Comparison of ENCODE assay signal across 8 mouse cellular contexts in the genomic region with DNA sequence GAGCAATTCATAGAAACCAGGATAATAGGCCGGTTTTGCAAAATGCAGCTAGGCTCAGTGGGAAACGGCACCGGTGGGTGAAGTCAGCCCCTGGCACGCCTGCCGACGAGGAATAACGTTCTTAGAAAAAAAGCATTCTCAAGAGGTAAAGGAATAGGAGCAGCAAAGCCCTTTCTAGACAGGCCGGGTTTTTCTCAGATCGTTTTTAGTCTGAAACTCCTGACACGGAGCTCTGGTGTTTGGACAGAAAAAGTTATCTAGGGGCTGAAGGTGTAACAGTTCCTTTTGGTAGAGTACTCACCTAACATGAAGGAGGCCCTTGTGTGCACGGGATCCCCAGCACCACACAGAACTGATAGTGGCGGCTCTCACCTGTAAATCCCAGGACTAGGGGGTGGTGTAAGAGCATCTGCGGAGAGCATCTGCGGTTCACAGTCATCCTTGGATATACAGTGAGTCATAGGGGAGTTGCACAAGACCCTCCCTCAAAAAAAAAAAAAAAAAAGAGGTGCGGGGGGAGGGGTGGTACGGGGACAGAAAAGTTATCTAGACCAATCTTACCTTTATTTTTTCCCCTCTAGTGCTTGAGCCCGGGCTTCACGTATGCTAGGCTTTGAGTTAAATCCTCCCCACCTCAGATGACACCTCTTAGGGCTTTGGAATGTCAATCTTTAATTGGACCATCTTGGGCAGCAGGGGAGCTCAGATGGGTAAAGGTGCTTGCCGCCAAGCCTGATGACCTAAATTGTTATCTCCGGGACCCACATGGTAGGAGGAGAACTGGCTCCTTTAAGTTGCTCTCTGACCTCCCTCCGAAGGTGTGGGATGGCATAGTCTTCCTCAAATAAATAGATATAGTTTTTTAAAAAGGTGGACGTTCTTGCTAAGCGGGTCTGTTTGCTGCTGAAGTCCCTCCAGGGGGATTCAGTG. TPM values are rescaled to one million over a fixed set of nuclear protein-coding genes. Genes with fewer than 3 reads are reported as not detected.
DNase-seq lines count a peak whose midpoint lies in the region; ATAC-seq and TF ChIP-seq lines count a peak whose summit lies in the region.

No protein-coding gene starts in this region.

- no peaks in the 10 kb centered on the region for H3K9me3 ChIP-seq in kidney, embryonic 15.5 days (replicated peaks)
- no peaks in the 10 kb centered on the region for H3K9me3 ChIP-seq in hindbrain, embryonic 12.5 days (replicated peaks)

- WGBS in kidney, embryonic 15.5 days, result 34% methylated on average over 23 of the region's 23 CpGs
- 42% methylated on average over 23 of the region's 23 CpGs for WGBS in hindbrain, embryonic 12.5 days

- peak overlapping the region; percentile 94 for H3K4me2 ChIP-seq in kidney, embryonic 15.5 days
- peak overlapping the region; percentile 74 for H3K4me2 ChIP-seq in hindbrain, embryonic 12.5 days (replicated peaks)

- no peak overlapping the region for H3K27ac ChIP-seq in kidney, embryonic 15.5 days
- peak overlapping the region; percentile 57 for H3K27ac ChIP-seq in bone marrow macrophage, adult 2 months (ENCODE audit: insufficient read depth, low read depth, low read length)
- no peak overlapping the region for H3K27ac ChIP-seq in hindbrain, embryonic 12.5 days

- TF ChIP-seq CTCF in bone marrow macrophage, adult 2 months (IDR thresholded peaks at IDR 0.05; ENCODE audit: low read depth, low read length), result no peak

- no peak for DNase-seq in kidney, postnatal 10 days
- no peak for DNase-seq in right cerebral cortex, postnatal 14 days
- DNase-seq in adrenal gland, postnatal 10 days, result no peak
- no peak for DNase-seq in adrenal gland, postnatal 14 days

- ATAC-seq in kidney, embryonic 15.5 days (replicated peaks; ENCODE audit: low FRiP score), result no peak
- no peak for ATAC-seq in hindbrain, embryonic 12.5 days (ENCODE audit: low FRiP score)
- peak; percentile 58 for ATAC-seq in megakaryocyte-erythroid progenitor cell, adult 5-6 weeks (replicated peaks; ENCODE audit: low FRiP score, low TSS enrichment, poor library complexity, severe bottlenecking)

- H3K4me1 ChIP-seq in kidney, embryonic 15.5 days, result peaks cover 16% of the 10 kb centered on the region
- peaks cover 26% of the 10 kb centered on the region for H3K4me1 ChIP-seq in bone marrow macrophage, adult 2 months (ENCODE audit: control insufficient read depth, insufficient read depth, low read length)
- peaks cover 14% of the 10 kb centered on the region for H3K4me1 ChIP-seq in hindbrain, embryonic 12.5 days

- H3K9ac ChIP-seq in kidney, embryonic 15.5 days, result peak overlapping the region; percentile 68
- peak overlapping the region; percentile 75 for H3K9ac ChIP-seq in hindbrain, embryonic 12.5 days

- peak overlapping the region; percentile 64 for H3K4me3 ChIP-seq in kidney, embryonic 15.5 days (replicated peaks)
- H3K4me3 ChIP-seq in bone marrow macrophage, adult 2 months (ENCODE audit: insufficient read depth, low read length), result peak overlapping the region; percentile 90
- peak overlapping the region; percentile 78 for H3K4me3 ChIP-seq in hindbrain, embryonic 12.5 days

- TF ChIP-seq POLR2A in bone marrow macrophage, adult 2 months (IDR thresholded peaks at IDR 0.05; ENCODE audit: borderline replicate concordance, low read depth, low read length), result no peak

- peaks cover 18% of the 10 kb centered on the region for H3K36me3 ChIP-seq in kidney, embryonic 15.5 days
- peaks cover 26% of the 10 kb centered on the region for H3K36me3 ChIP-seq in hindbrain, embryonic 12.5 days

- H3K27me3 ChIP-seq in kidney, embryonic 15.5 days, result peaks cover 12% of the 10 kb centered on the region; the same call in 1 of the 2 replicates
- no peaks in the 10 kb centered on the region for H3K27me3 ChIP-seq in hindbrain, embryonic 12.5 days

RNA-seq across cellular contexts. Expression of gene Daglb, which starts 1.0 kb away (rescaled TPM):
- polyA plus RNA-seq in kidney, embryonic 15.5 days (2015; fragmentation: Nextera tagmentation; extraction: Ambion mirVana), result 7.1 and 8.6 TPM in 2 replicates
- 60.0 and 64.7 TPM in 2 replicates for polyA plus RNA-seq in bone marrow macrophage, adult 2 months (2012; ENCODE audit: insufficient read depth, insufficient read length, missing spikeins)
- polyA plus RNA-seq in hindbrain, embryonic 12.5 days (2016; fragmentation: Nextera tagmentation; extraction: Ambion mirVana), result 13.4 and 14.6 TPM in 2 replicates
- 15.7 and 23.9 TPM in 2 replicates for total RNA-seq in megakaryocyte-erythroid progenitor cell, adult 5-6 weeks (2014; fragmentation: Nextera tagmentation)
- total RNA-seq in megakaryocyte-erythroid progenitor cell, adult 5-6 weeks (2017), result 10.3 and 12.4 TPM in 2 replicates
- 10 to 100 TPM in 1 of 2 experiments, 1 to 10 TPM in 1; 8.8 to 10.7 TPM for total RNA-seq in adrenal gland, postnatal 10 days (2021)
- 11.2 and 13.1 TPM in 2 replicates for total RNA-seq in adrenal gland, postnatal 14 days (2021)
